Mouse (Mus musculus) heart, embryonic 13.5 days (tissue): ENCODE data around the gene Efhc1. TPM values are rescaled to one million over a fixed set of nuclear protein-coding genes. Genes with fewer than 3 reads are reported as not detected.
A peak's percentile ranks its signal among the peaks of the same experiment; 100 is the strongest.

Source experiments
- ATAC-seq: fragments of 200-750 bp; cut with Nextera tagmentation; 2 replicates; pipeline ENCODE4 v1.8.0; 2017; ENCODE audit warnings: moderate TSS enrichment; ENCODE audit not compliant: insufficient number of reproducible peaks, low FRiP score, low TSS enrichment; ENCODE audit errors: extremely low read depth
- H3K27ac ChIP-seq: fragments of 300-500 bp; sonication (generic); replicated peaks from 2 replicates; pipeline ENCODE4 v1.5.1; 2015; ENCODE audit warnings: moderate library complexity, mild to moderate bottlenecking, inconsistent platforms
- H3K27me3 ChIP-seq: fragments of 300-500 bp; sonication (generic); replicated peaks from 2 replicates; pipeline ENCODE4 v1.6.1; 2015; ENCODE audit warnings: mild to moderate bottlenecking, inconsistent platforms
- H3K36me3 ChIP-seq: fragments of 300-500 bp; sonication (generic); 2 replicates; pipeline ENCODE4 v1.6.1; 2015; ENCODE audit warnings: mild to moderate bottlenecking, inconsistent platforms
- H3K4me1 ChIP-seq: fragments of 300-500 bp; sonication (generic); 2 replicates; pipeline ENCODE4 v1.6.1; 2015; ENCODE audit warnings: inconsistent platforms
- H3K4me2 ChIP-seq: fragments of 300-500 bp; sonication (generic); 2 replicates; pipeline ENCODE4 v1.6.1; 2015; ENCODE audit warnings: inconsistent platforms, mild to moderate bottlenecking, moderate library complexity
- H3K4me3 ChIP-seq: fragments of 300-500 bp; sonication (generic); 2 replicates; pipeline ENCODE4 v1.5.1; 2015; ENCODE audit warnings: moderate library complexity, mild to moderate bottlenecking, inconsistent platforms
- H3K9ac ChIP-seq: fragments of 300-500 bp; sonication (generic); 2 replicates; pipeline ENCODE4 v1.6.1; 2015; ENCODE audit warnings: inconsistent platforms, mild to moderate bottlenecking, moderate library complexity
- H3K9me3 ChIP-seq: fragments of 300-500 bp; sonication (generic); 2 replicates; pipeline ENCODE4 v1.6.1; 2016; ENCODE audit warnings: inconsistent platforms
- WGBS: fragments of 180-500 bp; shearing (Covaris S2); methylation state at CpG from one replicate; pipeline ENCODE4 v1.1.7; 2015; ENCODE audit warnings: mixed read lengths; 5-methylcytosine and 5-hydroxymethylcytosine counted together
- polyA plus RNA-seq: library from polyadenylated mRNA; unstranded; fragments of >200 nt; fragmentation: Nextera tagmentation; extraction: Ambion mirVana; gene quantifications from 2 replicates; pipeline ENCODE4 v1.2.1, GENCODE M21; 2015

Gene Efhc1
- polyA plus RNA-seq, 1 experiment from 2014 or later: 1.6 TPM

GRCm38 (mm10) chr1:21007941-21008701 lies 56.7 kb downstream of the Efhc1 start:
- ATAC-seq: no peak
- Histone ChIP-seq H3K4me3 (no peak overlapping the region), H3K9me3 (no peaks in the 10 kb centered on the region), H3K27me3 (no peaks in the 10 kb centered on the region), H3K36me3 (peaks cover 77% of the 10 kb centered on the region), H3K27ac (0 out of 2 replicates have a peak overlapping the region, but pooled peaks have one; percentile 48), H3K4me2 (no peak overlapping the region), H3K4me1 (peaks cover 24% of the 10 kb centered on the region), H3K9ac (no peak overlapping the region)
- WGBS: 58% methylated on average over 7 of the region's 7 CpGs

GRCm38 (mm10) chr1:21008891-21009290 lies 57.5 kb downstream of the Efhc1 start:
- ATAC-seq: no peak
- Histone ChIP-seq H3K27me3 (no peaks in the 10 kb centered on the region), H3K9ac (0 out of 2 replicates have a peak overlapping the region, but pooled peaks have one; percentile 14), H3K36me3 (peaks cover 73% of the 10 kb centered on the region), H3K9me3 (no peaks in the 10 kb centered on the region), H3K4me1 (peaks cover 24% of the 10 kb centered on the region), H3K27ac (peak overlapping the region; percentile 48), H3K4me2 (no peak overlapping the region), H3K4me3 (no peak overlapping the region)
- 57% methylated on average over 4 of the region's 4 CpGs for WGBS

DNA sequence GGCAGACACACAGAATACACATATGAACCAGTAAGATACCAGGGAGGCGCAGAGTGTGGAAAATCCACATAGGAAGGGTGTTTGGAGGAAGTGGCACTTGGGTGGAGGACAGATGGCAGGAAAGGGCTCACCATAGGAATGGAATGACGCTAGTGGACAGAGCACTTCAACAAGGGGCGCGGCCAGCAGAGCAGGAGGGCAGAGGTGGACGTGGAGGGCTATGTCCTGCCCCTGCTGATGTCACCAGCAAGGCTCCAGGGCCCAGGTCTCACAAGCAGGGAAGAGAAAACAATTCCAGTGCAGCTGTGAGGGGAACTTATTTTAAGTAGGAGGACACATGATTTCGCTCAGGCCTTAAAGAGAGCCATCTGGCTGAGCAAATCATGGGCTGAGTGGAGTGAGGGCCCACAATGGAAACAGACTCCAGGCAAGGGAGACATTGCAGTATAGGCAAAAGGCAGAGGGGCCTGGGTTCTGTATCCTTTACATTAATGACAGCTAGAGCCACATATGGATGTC lies 58.9 kb downstream of the Efhc1 start:
- Histone ChIP-seq H3K9me3 (no peaks in the 10 kb centered on the region), H3K36me3 (peaks cover 58% of the 10 kb centered on the region), H3K27me3 (no peaks in the 10 kb centered on the region), H3K4me2 (no peak overlapping the region), H3K27ac (no peak overlapping the region; the same call in 1 of the 2 replicates), H3K9ac (no peak overlapping the region), H3K4me3 (no peak overlapping the region), H3K4me1 (peaks cover 36% of the 10 kb centered on the region)
- 62% methylated on average over 6 of the region's 6 CpGs for WGBS
- ATAC-seq: no peak

DNA sequence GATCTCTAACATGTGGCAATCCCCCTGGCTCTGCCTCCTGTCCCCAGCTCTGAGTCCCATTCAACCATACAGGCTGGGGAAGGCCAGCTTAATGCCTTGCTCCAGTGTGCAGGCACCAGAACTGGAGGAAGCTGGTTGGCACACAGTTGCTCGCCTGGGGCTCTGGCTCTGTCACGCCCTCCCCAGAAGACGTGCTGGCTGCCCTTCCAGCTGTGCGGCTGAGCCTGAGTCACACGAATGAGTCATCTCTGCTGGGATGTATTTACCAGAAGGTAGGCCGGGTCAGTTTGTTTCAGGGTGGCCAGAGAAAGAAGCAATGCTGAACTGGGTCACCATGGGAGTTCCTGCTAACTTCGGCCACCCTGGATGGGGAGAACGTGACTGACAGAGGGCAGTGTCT lies 63.0 kb downstream of the Efhc1 start:
- Histone ChIP-seq H3K27ac (0 out of 2 replicates have a peak overlapping the region, but pooled peaks have one; percentile 32), H3K4me3 (no peak overlapping the region), H3K9me3 (no peaks in the 10 kb centered on the region), H3K9ac (no peak overlapping the region), H3K4me2 (no peak overlapping the region), H3K36me3 (peaks cover 36% of the 10 kb centered on the region), H3K4me1 (peaks cover 26% of the 10 kb centered on the region), H3K27me3 (no peaks in the 10 kb centered on the region)
- ATAC-seq: no peak
- WGBS: 37% methylated on average over 8 of the region's 8 CpGs

DNA sequence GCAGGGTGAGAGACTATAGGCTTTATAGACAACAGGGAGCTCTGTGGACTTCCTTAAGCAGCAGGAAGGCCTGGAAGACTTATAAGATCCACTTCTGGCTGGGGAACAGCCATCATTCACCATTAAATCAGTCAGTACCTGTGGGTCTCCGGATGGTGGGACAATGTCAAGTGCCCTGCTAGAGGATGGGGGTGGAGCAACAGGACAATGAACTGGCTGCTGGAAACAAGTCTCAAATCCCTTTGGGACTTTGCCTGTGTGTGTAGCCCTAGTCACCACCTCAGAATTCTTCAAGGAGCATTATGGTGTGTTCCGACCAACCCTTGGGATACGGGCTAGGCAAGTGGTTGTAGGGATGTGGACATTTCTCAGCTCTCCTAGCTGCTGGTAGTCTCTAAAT lies 71.7 kb downstream of the Efhc1 start:
- H3K27ac ChIP-seq: no peak overlapping the region
- H3K4me2 ChIP-seq: no peak overlapping the region
- ATAC-seq: no peak
- H3K4me3 ChIP-seq: no peak overlapping the region
- no peaks in the 10 kb centered on the region for H3K4me1 ChIP-seq
- H3K27me3 ChIP-seq: no peaks in the 10 kb centered on the region
- no peak overlapping the region for H3K9ac ChIP-seq
- no peaks in the 10 kb centered on the region for H3K9me3 ChIP-seq
- H3K36me3 ChIP-seq: no peaks in the 10 kb centered on the region
- 75% methylated on average over 3 of the region's 3 CpGs for WGBS

- Histone ChIP-seq H3K4me3 (no peak overlapping the region), H3K9me3 (no peaks in the 10 kb centered on the region), H3K27ac (no peak overlapping the region), H3K4me2 (no peak overlapping the region), H3K4me1 (no peaks in the 10 kb centered on the region), H3K9ac (no peak overlapping the region), H3K27me3 (no peaks in the 10 kb centered on the region), H3K36me3 (no peaks in the 10 kb centered on the region)
- 73% methylated on average over 5 of the region's 5 CpGs for WGBS
- ATAC-seq: no peak
Measured at GRCm38 (mm10) chr1:21025203-21025602, 73.8 kb downstream of the Efhc1 start.

GRCm38 (mm10) chr1:21026534-21026933 lies 75.1 kb downstream of the Efhc1 start:
- H3K4me2 ChIP-seq: no peak overlapping the region
- H3K4me1 ChIP-seq: no peaks in the 10 kb centered on the region
- WGBS: 73% methylated on average over 7 of the region's 7 CpGs
- no peak overlapping the region for H3K9ac ChIP-seq
- no peak overlapping the region for H3K4me3 ChIP-seq
- H3K9me3 ChIP-seq: no peaks in the 10 kb centered on the region
- no peaks in the 10 kb centered on the region for H3K27me3 ChIP-seq
- no peak for ATAC-seq
- H3K36me3 ChIP-seq: no peaks in the 10 kb centered on the region
- H3K27ac ChIP-seq: no peak overlapping the region

DNA sequence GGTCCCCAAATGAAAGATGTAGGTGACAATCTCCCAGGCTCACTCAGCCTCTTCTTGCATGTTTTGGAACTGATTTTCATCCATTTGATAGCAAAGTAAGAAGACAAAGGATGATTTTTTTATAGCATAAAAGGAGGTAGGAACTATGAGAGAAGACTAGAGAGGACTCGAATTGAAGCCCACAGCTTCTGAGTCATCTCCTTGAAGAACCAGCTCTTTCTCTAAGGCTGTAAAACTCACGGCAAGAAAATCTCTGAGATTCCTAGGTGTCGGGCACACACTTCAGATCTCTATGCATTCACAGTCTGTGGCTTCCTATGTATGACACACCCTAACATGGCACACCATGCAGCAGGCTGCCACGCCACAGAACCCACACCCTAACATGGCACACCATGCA lies 77.6 kb downstream of the Efhc1 start:
- ATAC-seq: no peak

GRCm38 (mm10) chr1:21031650-21032049 lies 80.2 kb downstream of the Efhc1 start:
- no peak overlapping the region for H3K9ac ChIP-seq
- H3K27ac ChIP-seq: no peak overlapping the region
- H3K36me3 ChIP-seq: peaks cover 18% of the 10 kb centered on the region; the same call in 1 of the 2 replicates
- no peak overlapping the region for H3K4me2 ChIP-seq
- H3K9me3 ChIP-seq: no peaks in the 10 kb centered on the region
- no peaks in the 10 kb centered on the region for H3K4me1 ChIP-seq
- WGBS: 85% methylated on average over 2 of the region's 2 CpGs
- ATAC-seq: no peak
- H3K27me3 ChIP-seq: no peaks in the 10 kb centered on the region
- H3K4me3 ChIP-seq: no peak overlapping the region

More for the DNA sequence above, 77.6 kb downstream of the Efhc1 start:
- no peak overlapping the region for H3K4me2 ChIP-seq
- H3K4me3 ChIP-seq: no peak overlapping the region
- no peak overlapping the region for H3K27ac ChIP-seq
- no peaks in the 10 kb centered on the region for H3K9me3 ChIP-seq
- H3K4me1 ChIP-seq: no peaks in the 10 kb centered on the region
- no peak overlapping the region for H3K9ac ChIP-seq
- no peaks in the 10 kb centered on the region for H3K27me3 ChIP-seq
- H3K36me3 ChIP-seq: 0 out of 2 replicates have a peak, but pooled peaks cover 3% of the 10 kb centered on the region
- 79% methylated on average over 4 of the region's 4 CpGs for WGBS

DNA sequence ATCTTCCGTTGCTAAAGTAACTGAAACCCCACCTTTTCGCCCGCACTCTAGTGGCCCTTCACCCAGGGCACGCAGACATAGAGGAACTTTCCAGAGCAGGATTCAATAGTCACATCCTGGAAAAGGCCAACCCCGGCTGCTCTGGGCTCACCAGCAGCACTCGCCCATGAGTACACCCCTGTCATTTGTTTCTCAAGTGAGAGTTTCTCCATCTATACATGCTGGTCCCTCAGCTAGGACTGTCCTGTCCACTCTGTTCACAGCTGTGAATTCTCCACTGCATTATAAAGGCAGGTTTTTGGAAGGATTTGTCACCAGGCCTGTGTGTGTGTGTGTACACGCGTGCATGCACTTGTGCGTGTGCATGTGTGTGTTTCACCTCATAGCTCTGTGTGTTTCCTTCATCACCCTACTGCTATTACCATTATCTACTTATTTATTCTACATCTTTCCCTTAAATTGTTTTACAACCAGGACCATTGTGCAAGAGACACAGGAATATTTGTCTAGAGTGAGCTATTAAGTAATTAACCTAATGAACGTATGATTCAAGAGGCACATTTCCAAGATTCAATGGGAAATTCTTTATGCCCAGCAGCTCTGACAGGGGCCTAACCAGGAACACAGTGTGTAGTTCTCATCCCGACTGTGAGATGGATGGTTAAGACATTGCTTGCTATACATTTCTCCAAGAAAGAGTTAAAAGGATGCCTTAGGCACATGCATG lies 81.8 kb downstream of the Efhc1 start:
- Histone ChIP-seq H3K9ac (no peak overlapping the region), H3K27me3 (no peaks in the 10 kb centered on the region), H3K9me3 (no peaks in the 10 kb centered on the region), H3K4me1 (no peaks in the 10 kb centered on the region), H3K36me3 (peaks cover 21% of the 10 kb centered on the region; the same call in 1 of the 2 replicates), H3K4me3 (no peak overlapping the region), H3K4me2 (no peak overlapping the region), H3K27ac (no peak overlapping the region)
- 88% methylated on average over 11 of the region's 11 CpGs for WGBS
- no peak for ATAC-seq

DNA sequence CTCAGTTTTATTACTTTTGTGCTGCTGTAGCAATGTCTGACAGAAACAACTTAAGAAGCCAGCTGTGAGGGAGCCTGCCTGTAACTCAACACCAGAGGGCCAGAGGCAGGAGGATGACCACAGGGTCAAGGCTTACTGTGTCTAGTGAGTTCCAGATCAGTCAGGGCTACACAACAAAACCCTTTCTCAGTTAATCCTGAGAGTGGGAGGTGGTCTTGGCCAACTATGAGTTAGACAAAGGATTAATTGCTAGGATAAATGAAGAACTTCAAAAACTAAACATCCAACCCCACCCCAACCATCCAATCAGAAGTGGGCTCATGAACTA lies 82.3 kb downstream of the Efhc1 start:
- ATAC-seq: no peak
- Histone ChIP-seq H3K9ac (no peak overlapping the region), H3K36me3 (peaks cover 21% of the 10 kb centered on the region; the same call in 1 of the 2 replicates), H3K9me3 (no peaks in the 10 kb centered on the region), H3K4me2 (no peak overlapping the region), H3K27ac (no peak overlapping the region), H3K27me3 (no peaks in the 10 kb centered on the region), H3K4me3 (no peak overlapping the region), H3K4me1 (0 out of 2 replicates have a peak, but pooled peaks cover 3% of the 10 kb centered on the region)
